Mouse (Mus musculus) testis, adult 2 months (tissue): ENCODE measurements around the gene Maml3.

ENCODE experiments used
- CTCF ChIP-seq: fragments of 200-500 bp; IDR thresholded peaks from 2 replicates; pipeline ENCODE4 v1.5.1; 2012; ENCODE audit warnings: low read depth, mild to moderate bottlenecking, inconsistent platforms, low read length, moderate library complexity; ENCODE audit not compliant: control insufficient read depth, insufficient read depth, insufficient replicate concordance
- POLR2A ChIP-seq: fragments of 200-500 bp; IDR thresholded peaks from 2 replicates; pipeline ENCODE4 v1.6.1; 2012; ENCODE audit warnings: low read depth, mild to moderate bottlenecking, inconsistent platforms, low read length, moderate library complexity; ENCODE audit not compliant: control insufficient read depth

- no peak for TF ChIP-seq POLR2A
- TF ChIP-seq CTCF = no peak
Measured at GRCm38 (mm10) chr3:51954441-51954840, 150.4 kb downstream of the Maml3 start.
